Mouse (Mus musculus): ENCODE results near the gene Gmfg.

DNA sequence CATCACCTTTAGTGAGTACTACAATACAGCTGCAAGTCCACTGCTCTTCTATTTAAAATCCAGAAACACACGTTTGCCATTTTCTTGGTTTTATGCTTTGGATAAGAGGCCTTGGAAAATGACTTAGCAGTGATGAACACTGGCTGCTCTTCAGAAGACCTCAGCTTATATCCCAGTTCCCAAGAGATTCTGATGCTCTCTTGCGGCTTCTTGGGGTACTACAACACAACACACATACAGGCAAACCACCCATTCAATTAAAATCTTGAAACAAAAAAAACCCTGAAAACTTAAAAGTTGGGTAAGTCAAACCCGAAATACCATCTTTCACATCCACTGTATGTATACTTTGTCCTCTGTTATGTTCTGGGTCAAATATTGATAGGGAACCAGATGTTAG, 39.2 kb upstream of the Gmfg start:
- TF ChIP-seq GATA1 (IDR thresholded peaks at IDR 0.05; ENCODE audit: borderline replicate concordance, low read length): no peak
- no peak for TF ChIP-seq FLI1 (IDR thresholded peaks at IDR 0.05; ENCODE audit: low read length)
